ENCODE assay signal across 17 mouse cellular contexts in the genomic region with DNA sequence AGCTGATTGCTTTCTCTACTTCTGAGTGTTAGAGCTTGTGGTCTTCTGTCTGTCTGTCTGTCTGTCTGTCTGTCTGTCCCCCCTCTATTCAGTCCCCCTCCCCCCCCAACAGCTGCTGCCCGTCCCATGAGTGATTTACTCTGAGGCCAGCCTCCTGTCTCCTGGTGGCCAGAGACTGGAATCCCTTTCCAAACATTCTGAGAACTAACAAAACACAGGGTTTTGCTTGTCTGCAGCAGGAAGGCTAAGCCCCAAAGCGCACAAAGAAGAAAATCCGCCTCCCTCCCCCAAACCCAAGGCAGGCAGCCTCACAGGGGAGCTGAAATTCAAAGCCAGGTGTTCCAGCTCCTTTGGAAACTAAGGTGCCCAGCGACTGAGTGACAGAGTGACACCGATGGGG. TPM values are rescaled to one million over a fixed set of nuclear protein-coding genes. Genes with fewer than 3 reads are reported as not detected.
A peak's percentile ranks its signal among the peaks of the same experiment; 100 is the strongest.
DNase-seq lines count a peak whose midpoint lies in the region; ATAC-seq lines count a peak whose summit lies in the region.
"Had no signal": no experiment of that assay in that cellular context is flagged by ENCODE, and none has a peak within 500 bp of the region (broad histone marks: within the 10 kb centered on the region; RNA-seq: fewer than 3 reads in every experiment).

No protein-coding gene starts in this region.

- H3K27ac ChIP-seq in hindbrain, embryonic 11.5 days (ENCODE audit: low read depth, low read length): peak overlapping the region; percentile 37
- no peak overlapping the region for H3K27ac ChIP-seq in hindbrain, embryonic 16.5 days (ENCODE audit: low read depth, low read length)
- H3K27ac ChIP-seq in neural tube, embryonic 11.5 days (ENCODE audit: low read depth, low read length): peak overlapping the region; percentile 49; the same call in 1 of the 2 replicates
- H3K27ac ChIP-seq in limb, embryonic 11.5 days (replicated peaks; ENCODE audit: low read depth, low read length): no peak overlapping the region
- peak overlapping the region; percentile 40 for H3K27ac ChIP-seq in stomach, embryonic 16.5 days (ENCODE audit: low read length)
- H3K27ac ChIP-seq: gastrocnemius, adult 2 months; heart, adult 2 months had no signal

- WGBS in hindbrain, embryonic 11.5 days: 12% methylated on average over 5 of the region's 5 CpGs
- WGBS in hindbrain, embryonic 16.5 days: 9% methylated on average over 5 of the region's 5 CpGs
- WGBS in neural tube, embryonic 11.5 days: 14% methylated on average over 5 of the region's 5 CpGs
- whole genome bisulfite sequencing in limb, embryonic 11.5 days: 15% methylated on average over 5 of the region's 5 CpGs
- 8% methylated on average over 5 of the region's 5 CpGs for WGBS in stomach, embryonic 16.5 days

- H3K4me2 ChIP-seq in hindbrain, embryonic 11.5 days (replicated peaks; ENCODE audit: low read depth, low read length): no peak overlapping the region
- no peak overlapping the region for H3K4me2 ChIP-seq in hindbrain, embryonic 16.5 days (ENCODE audit: low read length)
- H3K4me2 ChIP-seq in neural tube, embryonic 11.5 days (ENCODE audit: low read depth): no peak overlapping the region; the same call in 1 of the 2 replicates
- H3K4me2 ChIP-seq in limb, embryonic 11.5 days (ENCODE audit: low read depth, severe bottlenecking): no peak overlapping the region
- no peak overlapping the region for H3K4me2 ChIP-seq in stomach, embryonic 16.5 days (ENCODE audit: low read depth, low read length)

- H3K9me3 ChIP-seq in hindbrain, embryonic 11.5 days (ENCODE audit: control insufficient read depth, low read length): no peaks in the 10 kb centered on the region
- H3K9me3 ChIP-seq in hindbrain, embryonic 16.5 days (ENCODE audit: control insufficient read depth, low read length): no peaks in the 10 kb centered on the region
- H3K9me3 ChIP-seq in neural tube, embryonic 11.5 days (ENCODE audit: control insufficient read depth, low read length): no peaks in the 10 kb centered on the region
- no peaks in the 10 kb centered on the region for H3K9me3 ChIP-seq in limb, embryonic 11.5 days (ENCODE audit: control insufficient read depth, low read length)
- H3K9me3 ChIP-seq in stomach, embryonic 16.5 days (replicated peaks; ENCODE audit: control insufficient read depth, low read length): no peaks in the 10 kb centered on the region

- H3K9ac ChIP-seq in hindbrain, embryonic 11.5 days (ENCODE audit: low read depth, low read length): 0 out of 2 replicates have a peak overlapping the region, but pooled peaks have one; percentile 15
- no peak overlapping the region for H3K9ac ChIP-seq in hindbrain, embryonic 16.5 days (ENCODE audit: low read depth, low read length)
- H3K9ac ChIP-seq in neural tube, embryonic 11.5 days (ENCODE audit: low read length): no peak overlapping the region; the same call in 1 of the 2 replicates
- H3K9ac ChIP-seq in limb, embryonic 11.5 days (ENCODE audit: low read length): peak overlapping the region; percentile 17; the same call in 1 of the 2 replicates
- 0 out of 2 replicates have a peak overlapping the region, but pooled peaks have one; percentile 0 for H3K9ac ChIP-seq in stomach, embryonic 16.5 days (ENCODE audit: low read length)

- H3K4me1 ChIP-seq in hindbrain, embryonic 11.5 days (replicated peaks; ENCODE audit: control insufficient read depth, insufficient read depth, low read length): peaks cover 42% of the 10 kb centered on the region
- peaks cover 61% of the 10 kb centered on the region for H3K4me1 ChIP-seq in hindbrain, embryonic 16.5 days (ENCODE audit: control insufficient read depth, insufficient read depth, low read depth, low read length)
- peaks cover 69% of the 10 kb centered on the region for H3K4me1 ChIP-seq in neural tube, embryonic 11.5 days (ENCODE audit: control insufficient read depth, insufficient read depth, low read length)
- H3K4me1 ChIP-seq in limb, embryonic 11.5 days (ENCODE audit: control insufficient read depth, insufficient read depth, low read length): peaks cover 22% of the 10 kb centered on the region
- H3K4me1 ChIP-seq in stomach, embryonic 16.5 days (ENCODE audit: control insufficient read depth, insufficient read depth, low read length): peaks cover 49% of the 10 kb centered on the region

- H3K36me3 ChIP-seq in hindbrain, embryonic 11.5 days (ENCODE audit: control insufficient read depth, insufficient read depth, low read length): no peaks in the 10 kb centered on the region
- H3K36me3 ChIP-seq in hindbrain, embryonic 16.5 days (ENCODE audit: control insufficient read depth, insufficient read depth, low read length): no peaks in the 10 kb centered on the region
- no peaks in the 10 kb centered on the region for H3K36me3 ChIP-seq in neural tube, embryonic 11.5 days (ENCODE audit: control insufficient read depth, insufficient read depth, low read length)
- H3K36me3 ChIP-seq in limb, embryonic 11.5 days (ENCODE audit: control insufficient read depth, insufficient read depth, low read length): no peaks in the 10 kb centered on the region
- no peaks in the 10 kb centered on the region for H3K36me3 ChIP-seq in stomach, embryonic 16.5 days (ENCODE audit: control insufficient read depth, insufficient read depth, low read length)

- no peak for ATAC-seq in hindbrain, embryonic 11.5 days (ENCODE audit: low FRiP score)
- no peak for ATAC-seq in hindbrain, embryonic 16.5 days
- no peak for ATAC-seq in neural tube, embryonic 11.5 days (ENCODE audit: insufficient read depth, low FRiP score, low TSS enrichment)
- ATAC-seq in limb, embryonic 11.5 days (ENCODE audit: insufficient number of reproducible peaks, low FRiP score, low TSS enrichment, low read depth): no peak
- ATAC-seq in stomach, embryonic 16.5 days (ENCODE audit: insufficient read depth, low FRiP score): no peak

- 0 out of 2 replicates have a peak, but pooled peaks cover 3% of the 10 kb centered on the region for H3K27me3 ChIP-seq in hindbrain, embryonic 11.5 days (ENCODE audit: control insufficient read depth, insufficient read depth, low read length)
- H3K27me3 ChIP-seq in hindbrain, embryonic 16.5 days (replicated peaks; ENCODE audit: control insufficient read depth, insufficient read depth, low read length): no peaks in the 10 kb centered on the region
- no peaks in the 10 kb centered on the region for H3K27me3 ChIP-seq in neural tube, embryonic 11.5 days (ENCODE audit: control insufficient read depth, insufficient read depth, low read length)
- H3K27me3 ChIP-seq in limb, embryonic 11.5 days (ENCODE audit: control insufficient read depth, insufficient read depth, low read length): no peaks in the 10 kb centered on the region
- H3K27me3 ChIP-seq in stomach, embryonic 16.5 days (ENCODE audit: control insufficient read depth, insufficient read depth, low read length): no peaks in the 10 kb centered on the region

- no peak overlapping the region for H3K4me3 ChIP-seq in hindbrain, embryonic 11.5 days (ENCODE audit: low read depth, low read length)
- no peak overlapping the region for H3K4me3 ChIP-seq in hindbrain, embryonic 16.5 days (ENCODE audit: low read length)
- no peak overlapping the region for H3K4me3 ChIP-seq in neural tube, embryonic 11.5 days (ENCODE audit: low read depth, low read length)
- no peak overlapping the region for H3K4me3 ChIP-seq in limb, embryonic 11.5 days (ENCODE audit: low read depth, low read length)
- H3K4me3 ChIP-seq in stomach, embryonic 16.5 days (replicated peaks; ENCODE audit: low read length): no peak overlapping the region
- H3K4me3 ChIP-seq: gastrocnemius, adult 2 months; heart, adult 2 months; myocyte had no signal

- peak; percentile 36 for DNase-seq in hindbrain, embryonic 11.5 days (ENCODE audit: low spot score)
- no peak for DNase-seq in neural tube, embryonic 11.5 days (ENCODE audit: low spot score)
- no peak for DNase-seq in neural tube, embryonic 10.5 days (ENCODE audit: extremely low spot score, low spot score)
- no peak for DNase-seq in limb, embryonic 11.5 days (ENCODE audit: low spot score)
- no peak for DNase-seq in cerebellum, postnatal 36 days
- no peak for DNase-seq in heart, postnatal 10 days
- DNase-seq: adrenal gland, postnatal 36 days; B cell, adult 2 months; gastrocnemius, adult 2 months; heart, adult 2 months; heart, postnatal 14 days; kidney, adult 8-10 months; lung, postnatal 4 days; thymus, adult 2 months had no signal

- intact Hi-C loops in heart, postnatal 10 days (cut with DNase I): no loop called here

RNA-seq across cellular contexts. Expression of a gene that starts 17.9 kb away (rescaled TPM):
- 4.8 and 6.5 TPM in 2 replicates for polyA plus RNA-seq in hindbrain, embryonic 11.5 days (2014; fragmentation: Nextera tagmentation; extraction: Ambion mirVana)
- 4.7 and 4.9 TPM in 2 replicates for polyA plus RNA-seq in hindbrain, embryonic 16.5 days (2015; fragmentation: Nextera tagmentation; extraction: Ambion mirVana)
- 5.0 and 7.5 TPM in 2 replicates for polyA plus RNA-seq in neural tube, embryonic 11.5 days (2014; fragmentation: Nextera tagmentation; extraction: Ambion mirVana)
- polyA plus RNA-seq in limb, embryonic 11.5 days (2014; fragmentation: Nextera tagmentation; extraction: Ambion mirVana): 2.4 and 2.5 TPM in 2 replicates
- 1.4 and 1.6 TPM in 2 replicates for polyA plus RNA-seq in stomach, embryonic 16.5 days (2015; fragmentation: Nextera tagmentation; extraction: Ambion mirVana)
- total RNA-seq in heart, postnatal 10 days (2021): 1 to 10 TPM; 7.2 to 8.0 TPM

Comparison
In these comparisons a context has a peak if more than half of its experiments do, and no peak if none do; other contexts are left out.
1. H3K27ac ChIP-seq: peak in hindbrain, embryonic 11.5 days (single experiment), neural tube, embryonic 11.5 days (single experiment) and stomach, embryonic 16.5 days (single experiment); none in hindbrain, embryonic 16.5 days (single experiment) and limb, embryonic 11.5 days (single experiment).
2. H3K9ac ChIP-seq: peak in hindbrain, embryonic 11.5 days (single experiment), limb, embryonic 11.5 days (single experiment) and stomach, embryonic 16.5 days (single experiment); none in hindbrain, embryonic 16.5 days (single experiment) and neural tube, embryonic 11.5 days (single experiment).